Mouse (Mus musculus): ENCODE data around the gene Slc3a2. TPM values are rescaled to one million over a fixed set of nuclear protein-coding genes. Genes with fewer than 3 reads are reported as not detected.

Gene Slc3a2
- polyA plus RNA-seq (2017; shearing (Covaris generic)): 127 TPM

GRCm38 (mm10) chr19:8722907-8723573, at the start of gene Slc3a2:
Slc3a2 (minus strand) TSS chr19:8723369.

GRCm38 (mm10) chr19:8770567-8771270, 47.5 kb upstream of the Slc3a2 start, which contains the start of gene Tmem223:
Tmem223 (plus strand) TSS chr19:8770996.

GRCm38 (mm10) chr19:8756635-8757387, 33.6 kb upstream of the Slc3a2 start, which contains the start of gene Nxf1:
Nxf1 (plus strand) TSS chr19:8757073.

GRCm38 (mm10) chr19:8741243-8741869, 18.2 kb upstream of the Slc3a2 start, which contains the start of gene Stx5a:
Stx5a (plus strand) TSS chr19:8741413.

GRCm38 (mm10) chr19:8740603-8741002, 17.4 kb upstream of the Slc3a2 start, which contains the start of gene 1700092M07Rik:
1700092M07Rik (plus strand) TSS chr19:8740718.

GRCm38 (mm10) chr19:8735389-8736159, 12.4 kb upstream of the Slc3a2 start, which contains the start of gene Wdr74:
Wdr74 (plus strand) TSS chr19:8735827.

GRCm38 (mm10) chr19:8663360-8663839, 59.8 kb downstream of the Slc3a2 start, which contains the start of gene Chrm1:
Chrm1 (plus strand) TSS chr19:8663789.

Other genes starting within 250 kb of the Slc3a2 start
- not detected for gene Slc22a8, start 132.1 kb downstream of the Slc3a2 start, polyA plus RNA-seq (2017; shearing (Covaris generic))
- gene Slc22a6, start 105.3 kb downstream of the Slc3a2 start, polyA plus RNA-seq (2017; shearing (Covaris generic)): not detected
- not detected for gene Chrm1, start 59.6 kb downstream of the Slc3a2 start, polyA plus RNA-seq (2017; shearing (Covaris generic))
- gene Wdr74, start 12.5 kb upstream of the Slc3a2 start, polyA plus RNA-seq (2017; shearing (Covaris generic)): 84.1 TPM
- gene 1700092M07Rik, start 17.3 kb upstream of the Slc3a2 start, polyA plus RNA-seq (2017; shearing (Covaris generic)): 3.2 TPM
- gene Stx5a, start 18.0 kb upstream of the Slc3a2 start, polyA plus RNA-seq (2017; shearing (Covaris generic)): 169 TPM
- 265 TPM for gene Nxf1, start 33.7 kb upstream of the Slc3a2 start, polyA plus RNA-seq (2017; shearing (Covaris generic))
- gene Tmem223, start 47.6 kb upstream of the Slc3a2 start, polyA plus RNA-seq (2017; shearing (Covaris generic)): 102 TPM
- gene Tmem179b, start 51.1 kb upstream of the Slc3a2 start, polyA plus RNA-seq (2017; shearing (Covaris generic)): 170 TPM
- gene Taf6l, start 63.0 kb upstream of the Slc3a2 start, polyA plus RNA-seq (2017; shearing (Covaris generic)): 5.1 TPM
- 164 TPM for gene Polr2g, start 75.2 kb upstream of the Slc3a2 start, polyA plus RNA-seq (2017; shearing (Covaris generic))
- gene Zbtb3, start 79.2 kb upstream of the Slc3a2 start, polyA plus RNA-seq (2017; shearing (Covaris generic)): 3.8 TPM
- gene Ttc9c, start 96.0 kb upstream of the Slc3a2 start, polyA plus RNA-seq (2017; shearing (Covaris generic)): 54.6 TPM
- 8.4 TPM for gene Hnrnpul2, start 96.6 kb upstream of the Slc3a2 start, polyA plus RNA-seq (2017; shearing (Covaris generic))
- not detected for gene AC129217.1, start 106.4 kb upstream of the Slc3a2 start, polyA plus RNA-seq (2017; shearing (Covaris generic))
- 105 TPM for gene Bscl2, start 114.1 kb upstream of the Slc3a2 start, polyA plus RNA-seq (2017; shearing (Covaris generic))
- gene Gng3, start 115.8 kb upstream of the Slc3a2 start, polyA plus RNA-seq (2017; shearing (Covaris generic)): 0.35 TPM
- not detected for gene Lrrn4cl, start 127.4 kb upstream of the Slc3a2 start, polyA plus RNA-seq (2017; shearing (Covaris generic))
- gene Ubxn1, start 148.1 kb upstream of the Slc3a2 start, polyA plus RNA-seq (2017; shearing (Covaris generic)): 159 TPM
- 84.5 TPM for gene Uqcc3, start 157.6 kb upstream of the Slc3a2 start, polyA plus RNA-seq (2017; shearing (Covaris generic))
- gene Lbhd1, start 160.4 kb upstream of the Slc3a2 start, polyA plus RNA-seq (2017; shearing (Covaris generic)): 110 TPM
- gene Gm49403, start 160.6 kb upstream of the Slc3a2 start, polyA plus RNA-seq (2017; shearing (Covaris generic)): not detected
- 59.2 TPM for gene 1810009A15Rik, start 165.5 kb upstream of the Slc3a2 start, polyA plus RNA-seq (2017; shearing (Covaris generic))
- not detected for gene Gm49416, start 165.6 kb upstream of the Slc3a2 start, polyA plus RNA-seq (2017; shearing (Covaris generic))
- 47.9 TPM for gene Ints5, start 169.6 kb upstream of the Slc3a2 start, polyA plus RNA-seq (2017; shearing (Covaris generic))
- gene Ganab, start 174.7 kb upstream of the Slc3a2 start, polyA plus RNA-seq (2017; shearing (Covaris generic)): 137 TPM
- gene B3gat3, start 197.0 kb upstream of the Slc3a2 start, polyA plus RNA-seq (2017; shearing (Covaris generic)): 33.9 TPM
- 12.2 TPM for gene Rom1, start 206.0 kb upstream of the Slc3a2 start, polyA plus RNA-seq (2017; shearing (Covaris generic))
- gene Eml3, start 206.2 kb upstream of the Slc3a2 start, polyA plus RNA-seq (2017; shearing (Covaris generic)): 68.2 TPM
- 197 TPM for gene Mta2, start 218.5 kb upstream of the Slc3a2 start, polyA plus RNA-seq (2017; shearing (Covaris generic))
- 47.2 TPM for gene Tut1, start 230.5 kb upstream of the Slc3a2 start, polyA plus RNA-seq (2017; shearing (Covaris generic))
- gene Eef1g, start 243.7 kb upstream of the Slc3a2 start, polyA plus RNA-seq (2017; shearing (Covaris generic)): 339 TPM

Measured in activated CD4-positive, CD25-positive, alpha-beta regulatory T cell, adult 9 weeks (primary cell).